Mouse (Mus musculus) cerebellum, postnatal 36 days (tissue): Measurements from ENCODE around the gene Rsph6a.
A peak's percentile ranks its signal among the peaks of the same experiment; 100 is the strongest.

ENCODE experiments used
- DNase-seq, 2 experiments: peaks; one replicate each; pipeline ENCODE4 v3.0.0; 2021 to 2022; ENCODE audit warnings: mixed read lengths in 2 of 2

Gene Rsph6a

GRCm38 (mm10) chr7:19083096-19083495, 28.6 kb downstream of the Rsph6a start:
- DNase-seq, result no peak

DNA sequence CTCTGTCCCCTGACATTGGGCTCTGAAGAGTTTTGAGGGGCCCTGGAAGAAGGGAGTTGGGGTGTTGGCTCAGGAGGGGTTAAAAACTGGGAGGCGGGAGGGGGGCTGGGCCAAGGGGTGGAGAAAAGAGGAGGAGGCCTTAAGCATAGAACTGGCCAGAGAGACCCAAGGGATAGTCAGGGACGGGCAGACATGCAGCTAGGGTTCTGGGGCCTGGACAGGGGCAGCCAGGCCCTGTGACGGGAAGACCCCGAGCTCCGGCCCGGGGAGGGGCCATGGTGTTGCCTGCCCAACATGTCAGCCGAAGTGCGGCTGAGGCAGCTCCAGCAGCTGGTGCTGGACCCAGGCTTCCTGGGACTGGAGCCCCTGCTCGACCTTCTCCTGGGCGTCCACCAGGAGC, 29.2 kb downstream of the Rsph6a start, which contains the start of gene Dmpk:
Gene Dmpk, plus strand, starts transcription at position 149 of the 400 bp plus-strand sequence.
- no peak for DNase-seq

GRCm38 (mm10) chr7:19084277-19084771, 29.8 kb downstream of the Rsph6a start:
- no peak for DNase-seq

- no peak for DNase-seq
Measured at GRCm38 (mm10) chr7:19084921-19085473, 30.5 kb downstream of the Rsph6a start.

- no peak for DNase-seq
Measured at GRCm38 (mm10) chr7:19085495-19085894, 31.0 kb downstream of the Rsph6a start.

DNA sequence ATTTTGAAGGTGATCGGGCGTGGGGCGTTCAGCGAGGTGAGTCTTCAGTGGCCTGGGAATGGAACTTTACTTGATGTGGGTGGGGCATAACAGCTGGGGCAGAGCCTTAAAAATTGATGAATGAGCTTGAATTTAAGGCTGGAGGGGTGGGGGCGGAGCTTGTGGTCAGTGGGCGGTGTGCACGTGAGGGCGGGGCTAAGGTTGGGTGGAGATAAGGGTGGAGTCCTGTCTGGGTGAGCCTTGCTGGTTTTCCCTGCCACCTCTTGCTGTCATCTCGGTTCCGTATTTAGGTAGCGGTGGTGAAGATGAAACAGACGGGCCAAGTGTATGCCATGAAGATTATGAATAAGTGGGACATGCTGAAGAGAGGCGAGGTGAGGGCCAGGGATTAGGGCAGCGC, 31.6 kb downstream of the Rsph6a start:
- DNase-seq, result no peak

DNA sequence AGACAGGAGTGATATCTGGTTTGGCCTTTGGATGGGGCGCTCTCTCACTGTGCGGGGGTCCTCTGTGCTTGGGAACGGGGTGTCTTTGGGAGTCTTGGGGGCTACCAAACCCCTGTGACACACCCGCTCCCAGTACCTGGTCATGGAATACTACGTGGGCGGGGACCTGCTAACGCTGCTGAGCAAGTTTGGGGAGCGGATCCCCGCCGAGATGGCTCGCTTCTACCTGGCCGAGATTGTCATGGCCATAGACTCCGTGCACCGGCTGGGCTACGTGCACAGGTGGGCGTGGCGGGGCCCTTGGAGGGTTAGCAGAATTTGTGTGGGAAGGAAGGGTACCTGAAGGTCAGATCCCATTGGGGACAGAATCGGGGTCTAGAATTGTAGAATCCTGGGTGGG, 32.3 kb downstream of the Rsph6a start:
- no peak for DNase-seq

DNA sequence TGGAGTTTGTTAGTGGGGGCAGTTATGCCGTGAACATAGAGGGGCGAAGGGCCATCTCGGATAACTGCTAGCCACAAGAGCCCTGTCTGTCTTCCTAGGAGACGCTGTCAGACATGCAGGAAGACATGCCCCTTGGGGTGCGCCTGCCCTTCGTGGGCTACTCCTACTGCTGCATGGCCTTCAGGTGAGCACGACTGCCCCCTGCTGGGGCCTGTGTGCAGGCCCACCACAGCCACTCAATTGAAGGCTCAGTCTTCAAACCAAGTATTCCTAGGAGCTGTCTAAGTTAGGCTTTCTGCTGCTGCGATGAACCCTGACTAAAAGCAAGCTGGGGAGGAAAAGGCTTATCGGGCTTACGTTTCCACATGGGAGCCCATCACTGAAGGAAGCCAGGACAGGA, 34.3 kb downstream of the Rsph6a start:
- peak; percentile 50 to 63 for DNase-seq

- DNase-seq, result no peak
Measured at GRCm38 (mm10) chr7:19091913-19092312, 37.4 kb downstream of the Rsph6a start.

- no peak for DNase-seq
Measured at GRCm38 (mm10) chr7:19092381-19093173, 38.1 kb downstream of the Rsph6a start.

- peak; percentile 52 to 65 for DNase-seq
Measured at GRCm38 (mm10) chr7:19093174-19093521, 38.7 kb downstream of the Rsph6a start.

GRCm38 (mm10) chr7:19093537-19094385, 39.3 kb downstream of the Rsph6a start:
- peak; percentile 30 to 51 for DNase-seq

GRCm38 (mm10) chr7:19094471-19094825, 40.0 kb downstream of the Rsph6a start, which contains the start of gene Six5:
TSS of gene Six5 (plus strand) at chr7:19094594.
- no peak for DNase-seq

GRCm38 (mm10) chr7:19094826-19095750, 40.6 kb downstream of the Rsph6a start:
- DNase-seq, result no peak

GRCm38 (mm10) chr7:19095751-19096110, 41.2 kb downstream of the Rsph6a start:
- no peak for DNase-seq

- DNase-seq, result no peak
Measured at GRCm38 (mm10) chr7:19096421-19096976, 42.0 kb downstream of the Rsph6a start.

DNA sequence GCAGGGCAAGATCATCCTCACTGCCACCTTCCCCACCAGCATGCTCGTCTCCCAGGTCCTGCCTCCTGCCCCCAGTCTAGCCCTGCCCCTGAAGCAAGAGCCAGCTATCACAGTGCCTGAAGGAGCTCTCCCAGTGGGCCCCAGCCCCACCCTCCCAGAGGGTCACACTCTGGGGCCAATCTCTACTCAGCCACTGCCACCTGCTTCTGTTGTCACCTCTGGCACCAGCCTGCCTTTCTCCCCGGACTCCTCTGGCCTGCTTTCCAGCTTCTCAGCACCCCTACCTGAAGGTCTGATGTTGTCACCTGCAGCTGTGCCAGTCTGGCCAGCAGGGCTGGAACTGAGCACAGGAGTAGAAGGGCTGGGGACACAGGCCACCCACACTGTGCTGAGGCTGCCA, 42.7 kb downstream of the Rsph6a start:
- no peak for DNase-seq

DNA sequence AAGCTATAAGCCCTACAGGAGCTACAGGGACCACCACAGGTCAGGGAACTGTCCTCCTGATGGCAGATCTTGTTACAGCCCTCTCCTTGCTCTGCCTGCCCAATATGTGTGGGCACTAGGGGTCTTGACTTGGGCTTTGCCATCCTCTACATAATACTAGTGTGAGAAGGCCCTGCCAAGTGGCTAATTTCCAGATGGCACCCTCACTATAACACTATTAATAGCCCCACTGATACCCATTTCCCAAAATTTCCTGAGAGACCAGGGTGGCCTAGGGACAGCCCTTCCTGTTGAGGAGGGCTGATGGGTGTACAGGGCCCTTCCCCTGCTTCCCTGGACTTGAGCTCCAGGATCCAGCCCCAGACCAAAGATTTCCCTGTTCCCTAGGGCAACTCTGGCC, 43.4 kb downstream of the Rsph6a start:
- DNase-seq, result no peak

DNA sequence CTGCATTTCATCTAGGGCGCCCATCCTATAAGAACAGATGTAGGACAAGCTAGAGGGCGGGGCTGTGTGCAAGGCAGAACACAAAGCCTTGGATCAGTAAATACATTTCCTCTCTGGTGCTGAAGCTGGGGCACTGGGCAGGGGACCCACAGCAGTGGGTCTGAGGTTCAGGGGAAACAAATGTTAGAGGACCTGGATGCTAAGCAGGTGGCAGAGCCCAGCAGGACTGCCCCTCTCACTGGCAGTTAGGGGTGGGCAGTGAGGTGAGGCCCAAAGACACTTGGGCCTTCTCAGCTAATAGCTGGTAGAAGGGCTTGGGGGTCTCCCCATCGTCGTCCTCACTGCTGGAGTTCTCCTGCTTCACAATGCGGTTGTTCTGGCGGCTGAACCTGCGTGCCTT, 44.3 kb downstream of the Rsph6a start:
- DNase-seq, result no peak

GRCm38 (mm10) chr7:19100290-19100689, 45.8 kb downstream of the Rsph6a start:
- no peak for DNase-seq

GRCm38 (mm10) chr7:19103741-19104140, 49.3 kb downstream of the Rsph6a start:
- no peak for DNase-seq

DNA sequence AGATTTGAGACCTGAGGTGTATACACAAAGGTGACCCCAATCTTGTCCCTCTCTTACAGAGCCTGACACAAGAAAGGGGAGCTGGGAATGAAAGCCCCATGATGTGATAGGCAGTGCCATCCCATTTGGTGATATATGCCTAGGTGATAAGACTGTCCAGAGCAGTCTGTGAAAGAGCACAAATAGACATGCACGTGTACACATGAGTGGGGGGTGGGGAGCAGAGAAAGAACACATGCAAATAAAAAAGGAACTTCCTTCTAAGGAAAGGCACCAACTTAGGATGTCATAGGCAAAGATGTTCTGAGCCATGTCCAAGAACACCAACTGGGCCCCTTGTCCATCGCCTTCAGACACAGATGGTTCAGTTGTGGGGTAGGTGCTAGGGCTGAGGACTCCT, 50.0 kb downstream of the Rsph6a start:
- DNase-seq, result no peak
